Mouse (Mus musculus) cerebellum, adult 2 months (tissue): ENCODE results near the gene Bace1. TPM values are rescaled to one million over a fixed set of nuclear protein-coding genes. Genes with fewer than 3 reads are reported as not detected.
A peak's percentile ranks its signal among the peaks of the same experiment; 100 is the strongest.

Experiments
- DNase-seq, 2 experiments: peaks; one replicate each; pipeline ENCODE4 v3.0.0; 2021
- H3K27ac ChIP-seq: fragments of 200-500 bp; 2 replicates; pipeline ENCODE4 v1.5.1; 2012; ENCODE audit warnings: low read length, control low read depth, inconsistent platforms; ENCODE audit not compliant: insufficient read depth
- H3K27me3 ChIP-seq: fragments of 200-500 bp; 2 replicates; pipeline ENCODE4 v1.6.1; 2012; ENCODE audit warnings: inconsistent platforms, mild to moderate bottlenecking, low read length, moderate library complexity; ENCODE audit not compliant: control insufficient read depth, insufficient read depth
- H3K4me1 ChIP-seq: fragments of 200-500 bp; 2 replicates; pipeline ENCODE4 v1.6.1; 2011; ENCODE audit warnings: low read length; ENCODE audit not compliant: control insufficient read depth, insufficient read depth
- H3K4me3 ChIP-seq: fragments of 200-500 bp; replicated peaks from 2 replicates; pipeline ENCODE3; 2011; ENCODE audit warnings: mild to moderate bottlenecking, low read depth, low read length, control low read depth; ENCODE audit not compliant: insufficient read depth
- CTCF ChIP-seq: fragments of 200-500 bp; IDR thresholded peaks from 2 replicates; pipeline ENCODE4 v1.5.1; 2011; ENCODE audit warnings: low read depth, mild to moderate bottlenecking, control low read depth, low read length, moderate library complexity, borderline replicate concordance; ENCODE audit not compliant: insufficient read depth
- POLR2A ChIP-seq: fragments of 200-500 bp; IDR thresholded peaks from 2 replicates; pipeline ENCODE4 v1.6.1; 2011; ENCODE audit warnings: low read length, control low read depth, borderline replicate concordance; ENCODE audit not compliant: insufficient read depth
- WGBS: fragments of 180-500 bp; shearing (Covaris S2); methylation state at CpG from one replicate; pipeline ENCODE4 v1.1.7; 2018; 5-methylcytosine and 5-hydroxymethylcytosine counted together
- polyA plus RNA-seq: library from polyadenylated mRNA; depleted of rRNA; stranded (reverse); fragments of >200 nt; gene quantifications from 2 replicates; pipeline ENCODE4 v1.2.3, GENCODE M21; 2012; rRNA removed

Bace1 gene
- polyA plus RNA-seq, 1 experiment, result 76.7 TPM

DNA sequence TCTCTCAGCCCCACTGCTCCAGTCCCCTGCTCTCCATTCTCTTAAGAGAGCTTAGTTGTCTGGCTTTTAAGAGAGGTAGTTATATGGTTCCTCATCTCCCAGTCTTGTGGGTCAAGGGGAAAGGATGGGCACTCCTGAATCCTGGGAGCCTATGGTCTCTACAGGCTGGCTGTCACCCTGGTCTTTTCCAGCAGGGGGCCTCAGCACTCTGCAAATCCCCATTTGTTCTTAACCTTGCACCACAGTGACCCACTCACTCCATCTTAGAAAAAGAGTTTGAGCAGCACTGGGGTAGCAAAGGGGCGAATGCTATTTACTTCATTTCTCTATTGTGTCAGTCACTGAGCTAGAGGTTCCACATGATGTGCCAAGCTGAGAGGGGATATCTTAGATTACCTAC lies 73.3 kb downstream of the Bace1 start:
- DNase-seq, result peak in 1 of 2 experiments; percentile 39
- Histone ChIP-seq H3K4me1 (no peaks in the 10 kb centered on the region; the same call in 1 of the 2 replicates), H3K4me3 (no peak overlapping the region), H3K27ac (no peak overlapping the region), H3K27me3 (no peaks in the 10 kb centered on the region)
- WGBS, result 62% methylated on average over 1 of the region's 1 CpGs
- peak; percentile 63 for TF ChIP-seq CTCF
- TF ChIP-seq POLR2A, result no peak

Other genes with a start within 250 kb of the Bace1 start
- gene Cep164, start 9.9 kb upstream of the Bace1 start, polyA plus RNA-seq, result 30.5 and 32.5 TPM in 2 replicates
- 32.6 and 33.3 TPM in 2 replicates for gene Pcsk7, start 67.9 kb downstream of the Bace1 start, polyA plus RNA-seq
- gene Rnf214, start 68.3 kb downstream of the Bace1 start, polyA plus RNA-seq, result 45.8 and 47.4 TPM in 2 replicates
- gene Tagln, start 97.5 kb downstream of the Bace1 start, polyA plus RNA-seq, result 13.2 and 13.7 TPM in 2 replicates
- 130 and 142 TPM in 2 replicates for gene Sidt2, start 116.7 kb downstream of the Bace1 start, polyA plus RNA-seq
- 108 and 111 TPM in 2 replicates for gene Pafah1b2, start 174.1 kb downstream of the Bace1 start, polyA plus RNA-seq
- gene Sik3, start 174.2 kb downstream of the Bace1 start, polyA plus RNA-seq, result 63.1 and 69.1 TPM in 2 replicates